Mouse (Mus musculus) lung, postnatal 0 days (tissue): ENCODE measurements at regions not wholly inside any gene's neighbourhood (a gene's known extent, or its start where the extent isn't known, plus 50 kb on each side); places are given as distances from the start of the nearest gene placed in this dataset.

ENCODE experiments used
- ATAC-seq: fragments of 200-750 bp; cut with Nextera tagmentation; 2 replicates; pipeline ENCODE4 v1.8.0; 2017; ENCODE audit warnings: moderate library complexity
- DNase-seq: peaks from one replicate; pipeline ENCODE4 v3.0.0-alpha.2; 2016; ENCODE audit warnings: low spot score
- H3K27ac ChIP-seq: fragments of 300-500 bp; sonication (generic); 2 replicates; pipeline ENCODE4 v1.5.1; 2014; ENCODE audit warnings: antibody characterized with exemption, mild to moderate bottlenecking, low read length, mixed read lengths
- H3K27me3 ChIP-seq: fragments of 300-500 bp; sonication (generic); replicated peaks from 2 replicates; pipeline ENCODE4 v1.6.1; 2014; ENCODE audit warnings: low read length, mixed read lengths; ENCODE audit not compliant: insufficient read depth
- H3K36me3 ChIP-seq: fragments of 300-500 bp; sonication (generic); 2 replicates; pipeline ENCODE4 v1.6.1; 2014; ENCODE audit warnings: low read length, mixed read lengths; ENCODE audit not compliant: insufficient read depth
- H3K4me1 ChIP-seq: fragments of 300-500 bp; sonication (generic); 2 replicates; pipeline ENCODE4 v1.6.1; 2014; ENCODE audit warnings: antibody characterized with exemption, low read depth, low read length, mixed read lengths; ENCODE audit not compliant: insufficient read depth
- H3K4me2 ChIP-seq: fragments of 300-500 bp; sonication (generic); replicated peaks from 2 replicates; pipeline ENCODE4 v1.6.1; 2014; ENCODE audit warnings: low read depth, mild to moderate bottlenecking, low read length, moderate library complexity, mixed read lengths
- H3K4me3 ChIP-seq: fragments of 300-500 bp; sonication (generic); 2 replicates; pipeline ENCODE4 v1.5.1; 2014; ENCODE audit warnings: low read depth, low read length
- H3K9ac ChIP-seq: fragments of 300-500 bp; sonication (generic); replicated peaks from 2 replicates; pipeline ENCODE4 v1.6.1; 2014; ENCODE audit warnings: low read depth, mild to moderate bottlenecking
- H3K9me3 ChIP-seq: fragments of 300-500 bp; sonication (generic); 2 replicates; pipeline ENCODE4 v1.6.1; 2016; ENCODE audit warnings: low read length, mixed read lengths
- CTCF ChIP-seq: IDR thresholded peaks from 2 replicates; pipeline ENCODE4 v1.5.1; 2016; ENCODE audit warnings: antibody characterized with exemption, mild to moderate bottlenecking
- EP300 ChIP-seq: IDR thresholded peaks from 2 replicates; pipeline ENCODE4 v1.6.1; 2016; ENCODE audit warnings: antibody characterized with exemption, mild to moderate bottlenecking, control low read depth
- WGBS: fragments of 180-500 bp; shearing (Covaris S2); extraction: QIAGEN DNeasy Blood & Tissue Kit; methylation state at CpG from one replicate; pipeline ENCODE4 v1.1.7; 2014; 5-methylcytosine and 5-hydroxymethylcytosine counted together

DNA sequence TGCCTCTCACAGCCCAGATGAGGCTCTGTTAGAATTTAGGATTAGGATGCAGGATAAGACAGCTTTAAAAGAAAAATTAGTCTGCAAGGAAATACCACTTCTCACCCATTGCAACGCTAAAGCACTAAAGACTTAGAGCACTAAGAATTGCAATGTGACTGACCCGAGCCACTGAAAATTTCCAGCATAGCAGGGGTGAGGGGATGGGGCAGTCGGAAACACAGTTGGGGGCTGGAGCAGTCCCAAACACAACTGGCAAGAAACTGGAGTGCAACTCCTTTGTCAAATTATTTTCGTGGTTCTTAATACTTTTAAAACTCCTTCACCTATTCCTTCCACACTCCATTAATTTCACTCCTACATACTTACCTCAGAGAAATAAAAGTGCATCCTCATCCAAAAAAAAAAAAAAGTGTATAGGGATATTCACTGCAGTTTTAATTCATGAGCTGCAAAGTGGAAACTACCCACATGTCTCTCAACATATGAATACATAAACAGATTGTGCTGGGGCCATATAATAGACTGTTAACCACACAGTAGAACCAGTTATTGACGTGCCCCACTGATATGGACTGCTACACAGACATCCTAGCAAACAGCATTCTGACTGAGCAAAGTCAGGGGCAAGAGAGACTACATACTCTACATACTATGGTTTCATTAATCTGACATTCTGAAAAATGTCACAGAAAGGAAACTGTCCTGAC, 210.3 kb upstream of the Btbd3 start:
- Histone ChIP-seq H3K36me3 (no peaks in the 10 kb centered on the region), H3K4me2 (no peak overlapping the region), H3K9me3 (no peaks in the 10 kb centered on the region), H3K27me3 (no peaks in the 10 kb centered on the region), H3K9ac (no peak overlapping the region), H3K4me1 (no peaks in the 10 kb centered on the region), H3K27ac (no peak overlapping the region), H3K4me3 (no peak overlapping the region)
- WGBS, result 40% methylated on average over 5 of the region's 5 CpGs
- DNase-seq, result no peak
- TF ChIP-seq EP300 (no peak), CTCF (no peak)
- no peak for ATAC-seq

DNA sequence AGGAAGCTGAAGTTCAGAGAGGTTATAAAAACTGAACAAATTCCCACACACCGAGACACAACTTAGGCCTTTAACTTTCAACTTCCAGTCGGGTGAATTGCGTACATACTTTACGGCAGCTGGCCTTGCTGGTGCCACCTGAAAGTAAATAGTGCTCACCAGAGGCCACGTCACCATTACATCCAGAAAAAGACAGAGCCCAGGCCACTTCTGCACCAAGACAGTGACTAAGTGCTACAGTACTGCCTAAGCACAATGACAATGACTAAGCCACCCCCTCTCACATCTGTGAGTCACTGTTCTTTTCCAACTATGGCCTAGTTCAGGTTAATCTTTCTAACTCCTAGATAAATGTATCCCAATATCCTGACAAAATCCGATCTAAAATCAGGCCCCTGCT, 215.7 kb upstream of the Btbd3 start:
- H3K27ac ChIP-seq, result peak overlapping the region; percentile 51; the same call in 1 of the 2 replicates
- H3K4me3 ChIP-seq, result no peak overlapping the region
- DNase-seq, result no peak
- ATAC-seq, result peak; percentile 79
- no peaks in the 10 kb centered on the region for H3K4me1 ChIP-seq
- 31% methylated on average over 6 of the region's 6 CpGs for WGBS
- H3K9ac ChIP-seq, result no peak overlapping the region
- H3K36me3 ChIP-seq, result no peaks in the 10 kb centered on the region
- no peaks in the 10 kb centered on the region for H3K27me3 ChIP-seq
- H3K4me2 ChIP-seq, result no peak overlapping the region
- TF ChIP-seq EP300 (no peak), CTCF (no peak)
- no peaks in the 10 kb centered on the region for H3K9me3 ChIP-seq

DNA sequence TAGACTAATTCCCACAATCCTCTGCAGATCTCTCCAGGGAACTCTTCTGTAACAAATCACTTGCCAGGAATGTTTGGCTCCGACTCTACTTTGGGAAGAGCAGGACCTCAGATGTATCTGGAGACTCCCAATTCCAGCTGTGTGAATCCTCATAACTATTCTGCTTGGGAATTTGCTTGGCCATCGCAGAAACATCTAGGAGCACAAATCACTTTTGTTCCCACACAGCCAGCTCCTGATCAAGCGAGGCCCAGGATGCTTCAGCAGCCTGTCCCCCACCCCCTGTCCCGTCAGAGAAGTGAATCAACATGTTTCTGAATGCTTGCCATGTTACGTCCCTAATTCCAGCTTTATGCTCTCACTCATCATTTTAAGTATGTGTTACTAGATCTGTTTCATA, 216.1 kb upstream of the Btbd3 start:
- Histone ChIP-seq H3K4me3 (no peak overlapping the region), H3K27ac (no peak overlapping the region), H3K9ac (no peak overlapping the region), H3K36me3 (no peaks in the 10 kb centered on the region), H3K27me3 (no peaks in the 10 kb centered on the region), H3K4me1 (no peaks in the 10 kb centered on the region), H3K9me3 (no peaks in the 10 kb centered on the region), H3K4me2 (no peak overlapping the region)
- TF ChIP-seq CTCF (no peak), EP300 (peak; percentile 69)
- ATAC-seq (peak; percentile 93), DNase-seq (peak; percentile 85)
- WGBS, result 52% methylated on average over 5 of the region's 5 CpGs

DNA sequence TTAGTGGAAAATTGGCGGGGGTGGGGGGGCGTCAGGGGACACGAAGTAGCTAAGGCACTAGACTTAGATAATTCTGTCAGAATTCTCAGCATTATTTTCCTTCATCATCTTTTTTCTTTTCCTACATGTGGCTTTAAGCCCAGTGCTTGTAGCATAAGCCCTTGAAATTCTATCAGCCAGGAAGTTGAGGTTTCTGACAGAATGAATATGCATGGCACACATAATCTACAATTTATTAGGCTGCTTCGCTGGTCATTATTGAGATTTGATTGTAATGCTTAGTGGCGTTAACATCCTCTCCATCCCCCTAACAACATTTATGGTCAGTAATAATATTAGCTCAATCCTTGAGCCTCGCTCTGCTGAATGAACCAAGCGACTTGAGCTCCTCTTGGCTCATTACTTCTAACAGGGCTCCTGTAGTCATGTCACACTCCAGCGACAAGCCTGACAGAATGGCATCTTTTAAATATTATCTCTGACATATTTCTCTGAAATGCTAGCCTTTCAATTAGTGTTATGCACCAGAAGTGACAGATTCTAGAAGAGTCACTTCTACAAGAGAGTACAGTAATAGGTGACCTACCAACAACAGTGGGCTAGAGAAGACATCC, 222.1 kb upstream of the Btbd3 start:
- no peaks in the 10 kb centered on the region for H3K27me3 ChIP-seq
- no peak overlapping the region for H3K9ac ChIP-seq
- 87% methylated on average over 8 of the region's 8 CpGs for WGBS
- no peak for ATAC-seq
- no peaks in the 10 kb centered on the region for H3K36me3 ChIP-seq
- H3K4me2 ChIP-seq, result no peak overlapping the region
- DNase-seq, result no peak
- no peaks in the 10 kb centered on the region for H3K4me1 ChIP-seq
- TF ChIP-seq EP300, result no peak
- no peak for TF ChIP-seq CTCF
- H3K27ac ChIP-seq, result no peak overlapping the region
- no peaks in the 10 kb centered on the region for H3K9me3 ChIP-seq
- no peak overlapping the region for H3K4me3 ChIP-seq

DNA sequence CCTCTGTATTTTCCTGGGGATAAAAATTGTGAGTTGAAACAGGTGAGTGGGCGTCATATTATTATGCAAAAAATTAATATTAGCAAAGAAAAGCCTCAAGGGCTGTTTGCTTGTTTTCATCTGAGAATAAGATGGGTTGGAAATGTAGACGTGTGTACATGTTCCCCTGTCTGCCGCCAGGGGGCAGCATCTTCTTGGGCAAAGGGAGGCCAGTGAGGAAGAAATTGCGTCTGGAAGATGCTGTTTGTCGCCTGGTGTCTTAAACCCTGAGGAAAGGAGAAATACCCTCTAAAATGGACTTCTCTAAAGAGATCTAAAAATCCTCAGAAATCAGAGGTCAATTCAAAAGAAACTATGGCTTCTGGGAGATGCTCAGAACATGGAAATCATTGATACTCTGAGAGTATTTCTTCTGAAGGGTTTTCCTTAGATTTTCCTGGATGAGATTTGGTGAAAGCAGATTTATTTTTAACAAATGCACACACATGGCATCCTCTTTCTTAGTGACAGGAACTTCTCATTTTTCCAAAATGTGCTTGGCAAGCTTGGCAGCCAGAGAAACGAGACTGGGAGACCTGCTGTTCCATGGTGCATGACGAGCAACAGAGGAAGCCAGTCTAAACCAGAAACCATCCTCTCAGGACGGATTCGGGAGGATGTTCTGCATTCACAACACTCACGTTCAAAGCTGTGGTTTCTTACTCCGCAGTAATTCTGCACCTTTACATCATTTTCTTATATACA, 222.8 kb upstream of the Btbd3 start:
- Histone ChIP-seq H3K9ac (no peak overlapping the region), H3K36me3 (no peaks in the 10 kb centered on the region), H3K4me2 (no peak overlapping the region), H3K4me1 (no peaks in the 10 kb centered on the region), H3K27me3 (no peaks in the 10 kb centered on the region), H3K9me3 (no peaks in the 10 kb centered on the region), H3K4me3 (no peak overlapping the region), H3K27ac (no peak overlapping the region)
- 31% methylated on average over 11 of the region's 11 CpGs for WGBS
- TF ChIP-seq CTCF, result peak; percentile 97
- no peak for TF ChIP-seq EP300
- ATAC-seq (peak; percentile 56; the same call in 1 of the 2 replicates), DNase-seq (peak; percentile 85)

DNA sequence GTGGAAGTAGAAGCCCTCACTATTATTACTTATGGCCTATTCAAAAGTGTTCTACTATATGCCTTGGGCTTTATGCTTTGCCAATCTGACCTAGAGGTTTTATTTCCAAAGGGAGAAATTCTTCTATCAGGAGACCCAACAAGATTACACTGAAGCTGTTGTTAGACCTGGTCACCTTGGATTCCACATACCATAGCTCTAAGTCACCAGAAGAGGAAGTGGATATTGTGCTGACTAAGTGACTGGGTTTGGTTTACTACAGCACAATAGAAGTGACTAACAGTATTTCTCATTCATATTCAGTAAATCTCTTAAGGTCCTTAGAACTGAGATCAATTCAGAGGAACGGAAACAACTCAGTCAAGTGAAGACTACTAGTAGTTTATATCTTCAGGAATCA, 229.0 kb upstream of the Btbd3 start:
- no peaks in the 10 kb centered on the region for H3K36me3 ChIP-seq
- no peak overlapping the region for H3K27ac ChIP-seq
- WGBS, result 94% methylated on average over 1 of the region's 1 CpGs
- DNase-seq (no peak), ATAC-seq (no peak)
- no peaks in the 10 kb centered on the region for H3K4me1 ChIP-seq
- H3K9ac ChIP-seq, result no peak overlapping the region
- H3K4me2 ChIP-seq, result no peak overlapping the region
- no peak overlapping the region for H3K4me3 ChIP-seq
- no peaks in the 10 kb centered on the region for H3K9me3 ChIP-seq
- TF ChIP-seq EP300 (no peak), CTCF (no peak)
- H3K27me3 ChIP-seq, result no peaks in the 10 kb centered on the region
